Mouse (Mus musculus) brain, embryonic 18.5 days (tissue): ENCODE measurements around the gene Otof.

Experiments used
- DNase-seq: peaks from one replicate; pipeline ENCODE4 v3.0.0-alpha.2; 2012; ENCODE audit warnings: low read depth, low spot score

The Otof gene

GRCm38 (mm10) chr5:30461821-30462220 is at the start of gene Otof:
TSS of gene Otof (minus strand) at chr5:30461932.
- DNase-seq: peak; percentile 45

GRCm38 (mm10) chr5:30497299-30497698 is 35.6 kb upstream of the Otof start:
- no peak for DNase-seq

GRCm38 (mm10) chr5:30496821-30497220 is 35.1 kb upstream of the Otof start:
- DNase-seq: no peak

GRCm38 (mm10) chr5:30495288-30495687 is 33.6 kb upstream of the Otof start:
- no peak for DNase-seq

GRCm38 (mm10) chr5:30494606-30495005 is 32.9 kb upstream of the Otof start:
- DNase-seq: no peak

- no peak for DNase-seq
Observed at GRCm38 (mm10) chr5:30493723-30494122, 32.0 kb upstream of the Otof start.

- no peak for DNase-seq
Observed at GRCm38 (mm10) chr5:30490845-30491244, 29.1 kb upstream of the Otof start.

GRCm38 (mm10) chr5:30490215-30490614 is 28.5 kb upstream of the Otof start:
- no peak for DNase-seq

- DNase-seq: no peak
Observed at GRCm38 (mm10) chr5:30485136-30485535, 23.4 kb upstream of the Otof start.

GRCm38 (mm10) chr5:30484591-30484990 is 22.9 kb upstream of the Otof start:
- no peak for DNase-seq

- DNase-seq: no peak
Observed at GRCm38 (mm10) chr5:30483533-30483932, 21.8 kb upstream of the Otof start.

- no peak for DNase-seq
Observed at GRCm38 (mm10) chr5:30482319-30482718, 20.6 kb upstream of the Otof start.

- DNase-seq: no peak
Observed at GRCm38 (mm10) chr5:30476534-30476933, 14.8 kb upstream of the Otof start.

- DNase-seq: no peak
Observed at GRCm38 (mm10) chr5:30472148-30472547, 10.4 kb upstream of the Otof start.

GRCm38 (mm10) chr5:30470454-30470853 is 8.7 kb upstream of the Otof start:
- no peak for DNase-seq

- peak; percentile 49 for DNase-seq
Observed at GRCm38 (mm10) chr5:30466315-30466714, 4.6 kb upstream of the Otof start.

GRCm38 (mm10) chr5:30465861-30466260 is 4.1 kb upstream of the Otof start, which contains the start of gene 1700001C02Rik:
TSS of gene 1700001C02Rik (plus strand) at chr5:30466047.
- no peak for DNase-seq

- DNase-seq: no peak
Observed at GRCm38 (mm10) chr5:30460155-30460554, 1.6 kb downstream of the Otof start.

- no peak for DNase-seq
Observed at GRCm38 (mm10) chr5:30456056-30456455, 5.7 kb downstream of the Otof start.

GRCm38 (mm10) chr5:30444327-30444895 is 17.3 kb downstream of the Otof start:
- DNase-seq: no peak

- DNase-seq: no peak
Observed at GRCm38 (mm10) chr5:30442196-30442595, 19.5 kb downstream of the Otof start.

GRCm38 (mm10) chr5:30440308-30440906 is 21.3 kb downstream of the Otof start:
- no peak for DNase-seq

GRCm38 (mm10) chr5:30438931-30439330 is 22.8 kb downstream of the Otof start:
- DNase-seq: no peak

GRCm38 (mm10) chr5:30427406-30427805 is 34.3 kb downstream of the Otof start:
- no peak for DNase-seq
